Mouse (Mus musculus) lung, postnatal 36 days (tissue): ENCODE results near the gene Ptprk.

ENCODE experiments used
- DNase-seq: peaks from one replicate; pipeline ENCODE4 v3.0.0; 2022; ENCODE audit warnings: mixed read lengths

Gene Ptprk

DNA sequence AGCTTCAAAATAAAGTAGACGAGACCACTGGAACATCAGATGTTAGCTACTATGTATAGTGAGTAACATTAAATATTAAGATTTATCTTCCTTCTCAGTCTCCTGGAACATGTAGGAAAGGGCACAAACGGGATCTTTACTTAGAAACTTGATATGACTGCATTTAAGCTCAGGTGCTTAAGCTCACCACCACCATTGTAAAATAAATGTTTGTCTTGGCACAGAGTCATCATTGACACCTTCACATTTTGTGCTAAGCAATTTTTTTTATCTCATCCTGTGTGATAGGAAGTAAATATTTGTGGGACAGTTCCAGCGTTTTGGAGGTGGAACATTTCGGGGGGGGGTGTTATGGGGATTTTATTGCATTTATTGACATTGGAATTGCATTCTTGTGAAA, 375.2 kb downstream of the Ptprk start:
- peak; percentile 25 for DNase-seq

DNA sequence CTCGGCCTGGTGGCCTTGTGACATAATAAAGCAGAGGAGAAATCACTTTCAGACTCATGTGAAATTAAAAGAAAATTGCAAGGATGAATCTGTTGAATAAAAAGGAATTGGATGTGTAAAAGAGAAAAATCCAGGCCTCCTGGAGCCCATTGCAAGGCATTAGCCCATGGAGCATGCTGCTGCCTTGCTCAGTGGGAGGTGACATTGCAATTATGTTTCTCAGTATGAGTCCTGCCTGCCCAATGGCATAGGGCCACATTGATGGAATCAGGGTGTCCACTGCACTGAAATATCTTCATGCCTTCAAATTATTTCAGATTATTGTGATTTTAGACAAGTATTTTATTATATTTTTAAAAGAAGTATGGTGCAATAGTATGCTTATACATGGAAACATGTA, 376.0 kb downstream of the Ptprk start:
- DNase-seq, result no peak

DNA sequence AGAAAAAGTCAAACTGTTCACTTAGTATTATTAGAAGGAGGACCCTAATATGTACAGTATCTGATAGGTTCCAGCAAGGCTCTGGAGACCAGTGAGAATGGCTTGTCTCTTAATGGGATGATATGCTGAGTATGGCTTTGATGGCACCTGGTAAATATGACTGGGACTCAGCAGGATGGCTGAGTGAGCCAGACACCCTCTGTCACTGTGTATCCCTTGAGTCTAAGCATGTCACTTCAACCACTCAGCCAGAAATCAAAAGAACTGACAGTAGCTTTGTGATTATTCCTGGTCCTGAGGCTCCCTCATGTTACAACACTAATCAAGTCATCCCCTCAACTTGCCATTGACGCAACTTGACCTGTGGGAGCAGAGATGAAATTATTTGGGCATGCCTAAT, 383.4 kb downstream of the Ptprk start:
- no peak for DNase-seq

DNA sequence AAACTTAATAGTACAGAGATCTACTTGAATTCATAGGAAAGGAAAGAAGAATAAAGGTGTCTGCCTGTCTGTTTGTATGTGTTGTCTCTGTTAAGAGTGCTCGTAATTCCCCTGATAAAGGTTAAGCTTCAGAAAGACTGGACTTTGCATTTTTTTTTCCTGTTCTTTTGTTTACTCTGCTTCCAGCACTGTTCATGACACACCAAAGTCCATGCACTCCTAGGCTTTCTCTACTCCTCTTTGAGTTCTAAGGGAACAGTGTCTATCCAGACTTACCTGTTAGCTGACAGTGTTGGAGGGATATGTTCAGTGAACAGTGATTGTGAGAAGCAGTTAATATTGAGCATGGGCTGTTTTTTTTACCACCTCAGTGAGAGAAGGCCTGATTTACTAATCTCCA, 385.3 kb downstream of the Ptprk start:
- DNase-seq, result no peak

DNA sequence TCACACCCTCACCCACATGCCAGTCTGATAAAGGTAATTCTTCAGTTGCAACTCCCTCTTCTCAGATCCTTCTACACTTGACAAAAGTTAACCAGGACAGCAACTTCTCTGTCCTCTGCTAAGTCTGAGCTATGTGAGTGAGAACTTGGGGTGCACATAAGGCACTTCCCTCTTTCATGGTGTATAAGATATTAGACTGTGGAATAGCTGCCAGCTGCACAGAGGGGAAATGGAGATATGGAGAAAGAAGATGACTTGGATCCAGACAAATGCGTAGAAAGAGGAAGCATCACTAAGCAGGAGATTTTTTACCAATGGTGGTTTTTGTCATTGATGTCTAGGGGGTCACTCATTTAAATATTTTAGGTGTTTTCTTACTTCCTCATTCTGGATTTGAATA, 389.1 kb downstream of the Ptprk start:
- DNase-seq, result no peak

DNA sequence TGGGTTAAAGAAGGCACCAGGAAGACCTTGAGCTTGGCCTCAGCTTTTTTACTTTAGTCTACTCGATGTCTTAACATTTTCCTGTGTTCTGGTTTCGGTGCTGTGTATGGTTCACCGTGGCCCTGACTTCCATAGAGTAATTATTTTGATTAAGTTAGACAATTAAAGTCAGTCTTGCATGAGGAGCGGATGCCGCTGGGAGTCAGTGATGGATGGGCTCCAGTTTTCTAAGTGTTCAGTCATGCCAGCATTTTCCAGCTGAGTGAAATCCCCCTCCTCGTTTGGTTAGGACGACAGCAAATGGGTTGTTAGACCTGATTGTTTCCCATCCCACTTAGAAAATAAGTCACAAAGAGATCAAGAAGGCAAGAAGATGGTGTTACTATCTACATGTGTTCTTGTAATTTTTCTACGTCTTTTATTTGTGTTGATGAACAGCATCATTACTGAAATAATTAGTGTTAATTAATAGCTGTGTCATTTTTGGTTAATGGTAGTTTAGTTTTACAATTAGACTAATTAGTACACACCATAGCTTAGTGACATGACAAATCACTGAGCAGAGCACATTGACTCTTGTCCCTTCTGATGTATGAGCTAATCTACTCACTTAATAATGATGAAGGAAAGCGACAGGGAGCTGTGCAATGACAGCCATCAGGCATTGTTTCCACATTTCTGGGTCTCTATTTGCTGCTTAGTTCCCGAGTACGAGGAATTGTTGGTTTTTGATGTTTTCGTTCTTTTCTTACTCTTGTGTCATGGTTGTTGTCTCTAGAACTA, 390.3 kb downstream of the Ptprk start:
- DNase-seq, result no peak

DNA sequence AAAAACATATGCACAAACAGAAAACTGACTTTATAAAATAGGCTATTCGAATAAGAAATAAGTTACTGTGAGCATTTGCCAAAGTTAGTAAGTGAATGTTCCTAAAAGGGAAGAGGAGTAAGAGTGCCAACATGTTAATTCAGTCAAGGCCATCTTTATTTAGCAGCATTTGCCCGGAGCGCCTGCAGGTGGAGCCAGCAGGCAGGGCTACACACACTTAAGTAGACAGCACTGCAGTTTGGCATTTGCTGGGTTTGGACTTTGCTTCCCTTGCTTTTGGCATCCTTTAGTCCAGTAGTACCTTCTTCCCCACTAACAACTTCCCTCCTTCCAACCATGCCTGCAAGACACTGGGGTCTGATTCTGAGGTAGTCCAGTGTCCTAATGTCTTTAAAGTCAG, 411.0 kb downstream of the Ptprk start:
- peak; percentile 62 for DNase-seq

DNA sequence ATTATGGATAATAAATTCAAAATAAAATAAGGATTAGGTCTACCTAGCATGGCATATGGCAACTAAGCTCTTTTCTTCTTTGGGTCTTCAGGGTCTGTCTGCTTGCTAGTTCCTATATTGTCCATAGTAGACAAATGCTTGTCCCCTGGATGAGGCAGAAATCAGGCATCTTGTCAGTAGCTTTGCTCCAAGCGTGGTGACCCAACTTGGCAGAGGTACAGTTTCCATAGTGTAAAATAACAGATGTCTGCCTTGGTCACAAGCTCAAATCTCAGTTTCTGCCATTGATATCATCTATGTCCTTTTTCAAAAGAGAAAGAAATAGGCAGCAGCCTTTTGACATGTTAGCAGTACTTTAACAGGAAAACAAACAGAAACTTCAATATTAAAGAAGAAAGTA, 416.4 kb downstream of the Ptprk start:
- DNase-seq, result no peak

DNA sequence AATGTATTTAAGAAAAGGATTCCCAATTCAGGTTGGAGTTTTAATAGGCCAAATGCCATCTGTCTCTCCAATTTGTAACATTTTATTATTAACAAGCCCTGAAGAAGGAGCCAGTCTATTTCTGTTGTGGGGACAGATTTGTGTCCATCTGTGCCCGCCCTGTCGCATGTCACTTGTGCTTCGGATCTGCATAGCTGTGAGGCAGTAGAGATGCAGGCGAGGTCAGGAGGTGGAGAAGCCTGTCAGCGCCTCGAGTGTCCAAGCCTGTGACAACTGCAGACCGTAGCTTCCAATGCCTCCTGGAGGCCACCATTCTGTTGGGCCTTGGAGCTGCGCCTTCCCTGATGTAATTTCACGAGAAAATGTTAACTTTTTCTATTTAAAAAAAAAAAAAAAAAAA, 417.6 kb downstream of the Ptprk start:
- no peak for DNase-seq

DNA sequence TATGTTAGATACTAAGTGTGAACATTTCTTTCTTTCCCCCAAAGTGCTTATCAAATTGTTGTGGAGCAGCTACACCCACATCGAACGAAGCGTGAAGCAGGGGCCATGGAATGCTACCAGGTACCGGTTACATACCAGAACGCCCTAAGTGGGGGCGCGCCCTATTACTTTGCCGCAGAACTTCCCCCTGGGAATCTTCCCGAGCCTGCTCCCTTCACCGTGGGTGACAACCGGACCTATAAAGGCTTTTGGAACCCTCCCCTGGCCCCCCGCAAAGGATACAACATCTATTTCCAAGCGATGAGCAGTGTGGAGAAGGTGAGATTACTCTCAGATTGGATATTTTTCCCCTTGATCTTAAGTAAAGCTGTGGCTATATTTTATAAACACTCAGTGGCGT, 418.2 kb downstream of the Ptprk start:
- peak; percentile 44 for DNase-seq

DNA sequence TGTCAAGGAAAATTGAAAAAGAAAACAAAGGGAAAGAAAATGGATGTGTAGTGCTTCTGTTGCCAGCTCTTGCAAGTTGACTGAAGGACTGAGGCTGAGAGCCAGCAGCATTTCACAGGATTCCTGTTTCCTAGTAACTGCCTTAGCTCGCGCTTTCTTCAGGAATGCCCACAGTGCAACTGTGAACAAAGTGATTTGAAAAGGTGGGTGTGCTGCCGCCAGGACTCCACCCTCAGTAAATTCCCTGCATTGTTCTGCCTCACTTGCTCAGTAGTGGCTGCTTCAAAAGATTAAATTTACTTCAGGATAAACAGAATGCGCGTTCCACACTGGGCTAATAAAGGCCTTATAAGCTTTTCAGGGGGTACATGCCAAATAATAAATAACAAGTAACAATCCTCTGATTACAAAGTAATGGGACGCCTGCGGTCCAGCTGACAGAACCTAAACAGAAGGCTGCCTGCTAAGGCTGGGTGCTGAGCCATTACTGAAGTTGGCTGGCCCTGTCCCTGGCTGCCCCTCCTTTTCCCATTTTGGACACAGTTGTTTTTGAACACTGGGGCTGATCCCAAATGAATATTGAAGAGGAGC, 418.7 kb downstream of the Ptprk start:
- DNase-seq, result peak; percentile 57

DNA sequence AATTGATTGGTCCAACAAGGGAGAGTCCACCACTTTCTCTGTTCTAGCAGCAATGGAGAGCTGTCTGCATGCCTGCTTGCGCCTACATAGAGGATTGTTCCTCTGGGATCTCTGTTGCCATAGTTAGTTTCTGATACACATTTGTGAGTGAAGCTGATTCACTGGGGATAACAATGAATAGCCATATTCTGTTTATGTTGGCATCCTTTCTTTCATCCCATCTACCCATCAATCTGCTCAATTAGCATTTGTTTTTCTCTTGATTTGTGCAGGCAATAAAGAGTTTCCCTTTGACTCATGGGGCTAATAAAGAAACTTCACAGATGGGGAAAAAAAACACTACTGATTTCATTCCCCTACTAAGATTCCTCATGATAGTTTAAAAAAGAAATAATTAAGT, 423.2 kb downstream of the Ptprk start:
- no peak for DNase-seq

DNA sequence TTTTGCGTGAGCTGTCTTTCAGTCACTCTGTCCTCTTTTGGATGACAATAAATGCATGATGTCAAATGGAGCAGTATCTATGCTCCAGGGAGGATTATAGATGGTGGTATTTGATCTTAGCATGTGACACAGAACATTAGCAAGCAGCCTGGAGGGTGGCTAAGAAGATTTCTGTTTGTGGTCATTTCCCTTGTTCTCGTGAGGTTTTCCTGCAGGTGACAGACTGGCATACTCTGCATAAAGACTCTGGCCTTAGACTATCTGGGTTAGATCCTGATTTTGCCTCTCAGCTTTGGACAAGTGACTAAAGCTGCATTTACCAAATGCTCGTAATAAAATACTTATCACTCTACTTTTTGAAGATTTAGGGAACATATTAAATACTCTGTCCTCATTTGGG, 423.9 kb downstream of the Ptprk start:
- no peak for DNase-seq

DNA sequence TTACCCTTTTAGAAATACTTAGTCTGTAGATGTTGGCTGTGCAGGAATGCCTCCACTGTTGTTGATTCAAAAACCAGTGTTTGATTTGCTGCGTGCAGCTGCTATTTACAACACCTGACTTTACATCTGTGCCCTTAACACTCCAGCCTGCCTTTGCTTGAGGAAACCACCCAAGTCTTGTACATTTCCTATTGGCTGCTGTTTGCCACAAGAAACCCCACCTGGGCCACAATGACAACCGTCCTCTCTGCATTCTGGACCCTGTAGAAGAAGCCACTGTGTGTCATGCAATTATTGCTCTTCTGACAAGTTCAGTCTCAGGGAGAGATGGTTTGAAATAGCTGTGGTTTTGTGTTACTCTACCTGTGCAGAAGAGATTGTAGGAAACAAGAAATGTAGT, 439.0 kb downstream of the Ptprk start:
- peak; percentile 16 for DNase-seq

DNA sequence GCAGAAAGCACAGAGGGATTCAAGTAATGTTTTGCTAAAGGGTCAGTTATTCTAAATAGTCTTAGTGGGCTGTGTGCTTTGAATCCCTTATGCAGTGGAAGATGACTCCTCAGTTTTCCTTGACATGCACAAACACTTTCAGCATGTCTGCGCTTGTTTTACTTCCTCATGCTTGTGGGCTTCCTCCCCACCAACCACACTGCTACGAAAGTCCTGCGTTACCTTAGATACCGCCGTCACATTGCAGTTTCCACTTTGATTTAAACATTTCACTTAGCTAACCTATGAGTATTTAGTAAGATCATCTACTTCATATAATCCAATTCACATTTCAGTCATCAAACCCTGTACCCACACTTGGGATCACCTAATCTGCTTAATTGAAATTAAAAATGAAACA, 441.5 kb downstream of the Ptprk start:
- no peak for DNase-seq

DNA sequence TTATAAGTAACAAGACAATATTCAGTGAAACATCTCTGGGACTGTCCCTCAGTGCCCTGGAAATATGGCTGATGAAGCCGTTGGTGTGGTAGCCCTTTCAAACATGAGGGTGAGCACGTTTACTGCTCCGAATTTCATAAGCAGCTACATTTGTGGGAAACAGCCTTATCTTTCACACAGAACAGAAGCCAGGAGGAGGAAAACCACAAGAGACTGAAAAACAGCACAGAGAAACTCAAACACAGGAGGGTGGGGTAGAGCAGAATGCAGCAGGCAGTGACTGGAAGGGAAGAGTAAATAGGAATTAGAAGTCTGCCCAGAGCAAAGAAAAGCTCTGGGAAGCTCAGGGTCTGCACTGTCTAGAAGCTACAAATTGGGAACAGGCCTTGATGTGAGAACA, 443.7 kb downstream of the Ptprk start:
- peak; percentile 15 for DNase-seq

DNA sequence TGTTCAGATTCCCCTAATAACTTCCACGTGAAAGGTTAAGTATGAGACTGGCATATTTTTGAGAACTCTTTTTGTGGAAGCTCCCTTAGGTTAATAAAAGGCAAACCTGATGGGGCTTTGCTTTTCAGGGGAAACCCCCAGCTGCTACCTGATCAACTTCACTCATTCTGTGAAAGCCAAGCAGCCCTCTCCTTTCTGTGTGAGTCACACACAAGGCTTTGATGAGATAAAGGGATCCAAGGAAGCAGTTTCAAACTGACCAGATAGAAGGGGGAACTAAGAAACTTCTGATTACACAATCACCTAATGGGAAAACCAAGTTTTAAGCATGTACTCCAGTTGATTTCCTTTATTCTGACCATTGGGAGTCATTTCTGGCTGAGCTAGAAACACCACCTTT, 445.2 kb downstream of the Ptprk start:
- DNase-seq, result no peak

DNA sequence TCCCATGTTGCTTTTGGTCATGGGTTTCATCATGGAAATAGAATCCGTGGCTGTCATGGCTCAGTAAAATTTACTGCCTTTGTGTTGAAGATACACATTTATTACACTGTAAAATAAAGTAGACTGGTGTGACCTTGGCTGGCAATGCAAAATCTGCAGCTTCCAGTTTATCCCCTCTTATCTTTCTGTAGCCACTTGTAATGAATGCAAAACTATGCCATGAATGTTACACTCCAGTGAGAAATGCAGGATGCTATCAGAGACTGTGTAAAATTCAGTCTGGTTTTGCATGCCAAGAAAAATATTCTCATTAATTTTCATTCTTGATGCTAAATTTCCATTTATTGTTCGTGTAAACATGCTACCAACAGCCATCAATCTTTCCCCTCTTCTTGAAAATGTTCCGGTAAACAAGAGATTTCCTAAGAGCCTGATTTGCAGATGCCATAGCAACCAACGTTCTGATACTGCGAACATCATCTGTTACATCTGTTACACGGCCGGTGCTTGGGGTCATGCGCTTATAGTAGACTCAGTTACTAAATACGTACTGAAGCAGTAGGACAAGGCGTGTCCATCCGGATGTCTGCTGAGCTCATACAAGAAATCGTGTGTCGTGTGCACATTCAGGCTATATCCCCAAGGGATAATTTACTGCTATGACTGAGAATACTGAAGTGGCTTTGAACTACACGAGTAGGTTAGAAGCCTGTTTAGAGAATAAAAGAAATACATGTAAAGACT, 449.5 kb downstream of the Ptprk start:
- DNase-seq, result peak; percentile 8

DNA sequence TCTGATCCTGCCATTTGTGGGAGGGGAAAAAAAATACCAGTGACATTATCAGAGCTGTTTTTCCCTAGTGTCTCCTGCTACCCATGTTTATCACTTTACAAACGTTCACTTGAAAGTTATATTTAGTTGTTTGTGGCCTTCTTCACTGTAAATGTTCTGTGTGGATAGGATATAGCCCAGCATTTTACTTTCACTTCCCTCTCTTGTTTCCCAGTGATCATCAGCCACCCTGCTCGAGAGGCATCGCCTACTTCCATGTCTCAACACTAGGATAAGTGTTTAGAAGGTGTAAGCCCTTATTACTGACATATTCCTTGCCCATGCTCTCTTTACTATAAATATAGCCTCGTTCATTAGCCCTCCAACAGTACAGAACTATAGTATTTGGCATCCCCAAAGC, 466.0 kb downstream of the Ptprk start:
- DNase-seq, result no peak

DNA sequence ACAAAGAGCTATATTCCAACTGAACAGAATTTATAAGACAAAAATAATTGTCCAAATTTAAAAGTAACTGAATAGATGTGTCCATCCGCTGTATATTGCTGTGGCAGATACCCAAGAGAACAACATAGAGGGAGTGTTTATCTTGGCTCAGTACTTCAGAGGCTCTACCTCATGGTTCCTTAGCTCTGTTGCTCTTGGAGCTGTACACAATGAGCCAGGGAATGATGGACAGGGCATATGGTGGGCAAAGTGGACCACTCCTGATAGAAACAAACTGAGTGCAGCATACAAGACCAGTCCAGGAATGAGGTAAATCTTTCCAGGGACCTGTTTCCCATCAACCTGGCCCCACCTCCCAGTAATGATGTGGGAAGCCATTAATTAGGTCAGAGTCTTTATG, 468.1 kb downstream of the Ptprk start:
- no peak for DNase-seq

DNA sequence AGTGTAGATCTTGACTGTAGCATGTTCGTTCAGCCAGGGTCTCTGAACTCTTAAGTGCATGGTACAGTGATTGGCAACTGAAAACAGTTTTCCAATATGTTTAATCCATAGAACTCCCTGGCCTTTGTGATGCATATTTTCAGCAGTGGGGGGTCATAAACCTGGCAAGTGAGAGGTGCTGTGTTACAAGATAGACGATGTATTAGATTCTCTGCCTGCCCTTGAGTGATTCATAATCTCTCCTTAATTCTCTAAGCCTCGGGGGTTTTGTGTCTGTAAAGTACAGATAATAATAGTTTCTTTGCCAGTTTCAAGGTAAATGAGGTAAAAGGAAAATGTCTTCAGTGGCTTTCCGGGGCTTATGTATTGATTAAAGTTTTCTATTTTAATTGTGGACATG, 475.9 kb downstream of the Ptprk start:
- no peak for DNase-seq

DNA sequence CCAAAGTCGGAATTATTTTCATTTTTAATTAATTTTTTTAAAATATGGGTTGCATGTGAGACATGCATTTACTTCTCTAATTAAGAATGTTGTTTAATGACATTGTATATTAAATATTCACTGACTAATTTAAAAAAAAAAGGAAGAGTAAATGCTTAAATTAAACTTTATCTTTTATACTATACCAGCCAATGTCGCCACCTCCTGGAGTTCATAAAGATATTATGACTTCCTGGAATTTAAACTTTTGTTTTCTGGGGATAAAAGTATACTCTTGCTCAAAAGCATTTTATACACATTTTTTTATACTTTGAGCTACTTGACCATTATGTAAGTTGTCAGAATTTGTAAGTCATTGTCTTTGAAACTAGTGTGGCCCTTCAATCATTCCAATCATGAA, 477.4 kb downstream of the Ptprk start:
- no peak for DNase-seq

DNA sequence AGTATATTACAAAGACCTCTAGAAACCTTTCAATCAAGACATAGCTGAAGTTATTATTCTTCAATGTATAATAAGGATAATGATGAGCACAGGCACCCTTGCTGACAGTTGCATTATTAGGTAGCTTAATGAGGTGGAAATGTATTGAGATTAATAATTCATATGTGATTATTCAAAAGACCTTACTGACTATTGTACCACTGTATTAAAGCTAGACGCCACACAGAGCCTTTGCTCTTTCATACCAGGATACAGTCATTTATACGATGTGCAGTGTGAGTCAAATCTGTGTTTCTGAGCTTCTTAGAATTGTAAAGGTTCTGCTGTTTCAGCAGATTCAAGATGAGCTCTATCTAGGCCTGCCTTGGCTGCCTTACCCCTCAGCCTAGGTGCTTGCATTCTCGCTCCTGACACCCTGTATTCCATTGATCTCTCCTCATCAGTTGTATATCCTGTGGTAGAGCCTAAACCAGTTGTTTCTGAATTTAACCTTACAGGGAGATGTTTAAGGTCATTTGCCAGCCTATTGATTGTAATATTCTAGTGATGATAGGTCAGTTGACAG, 489.6 kb downstream of the Ptprk start:
- DNase-seq, result no peak

DNA sequence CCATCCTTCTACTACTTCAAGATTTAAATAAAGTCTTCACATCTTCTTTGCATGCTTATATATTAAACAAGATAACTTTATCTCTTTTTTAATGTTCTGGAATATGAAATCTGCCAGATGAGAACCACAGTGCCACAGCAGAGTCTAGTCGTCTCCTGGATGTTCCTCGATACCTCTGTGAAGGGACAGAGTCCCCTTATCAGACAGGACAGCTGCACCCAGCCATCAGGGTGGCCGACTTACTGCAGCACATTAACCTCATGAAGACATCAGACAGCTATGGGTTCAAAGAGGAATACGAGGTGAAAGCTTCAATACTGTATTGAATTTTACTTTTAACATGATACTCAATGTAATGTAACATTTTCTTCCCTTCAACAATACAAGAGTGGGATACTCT, 491.8 kb downstream of the Ptprk start:
- DNase-seq, result no peak
